Mouse (Mus musculus) ES-E14 (cell line): Measurements from ENCODE around the gene Vps8. TPM values are rescaled to one million over a fixed set of nuclear protein-coding genes. Genes with fewer than 3 reads are reported as not detected.
A peak's percentile ranks its signal among the peaks of the same experiment; 100 is the strongest.

Source experiments
- DNase-seq: peaks from one replicate; pipeline ENCODE4 v3.0.0-alpha.2; 2013; ENCODE audit warnings: low read depth, low spot score
- H3K27ac ChIP-seq: 2 replicates; pipeline ENCODE4 v1.5.1; 2012; ENCODE audit warnings: low read depth, mild to moderate bottlenecking, low read length, moderate library complexity, mixed read lengths; ENCODE audit not compliant: poor library complexity, insufficient read depth, severe bottlenecking
- H3K36me3 ChIP-seq: 2 replicates; pipeline ENCODE4 v1.6.1; 2012; ENCODE audit warnings: mild to moderate bottlenecking, low read length, moderate library complexity, mixed read lengths; ENCODE audit not compliant: control insufficient read depth, poor library complexity, insufficient read depth, severe bottlenecking
- H3K4me1 ChIP-seq, 2 experiments: fragments of 150-350 bp in 1 of 2; sonication (generic) in 1 of 2; 2 replicates each; pipeline ENCODE4 v1.6.1; 2012; ENCODE audit warnings: low read length in 2 of 2, mild to moderate bottlenecking in 1 of 2, mixed read lengths in 1 of 2; ENCODE audit not compliant: control insufficient read depth in 2 of 2, insufficient read depth in 2 of 2, poor library complexity in 1 of 2
- H3K4me3 ChIP-seq, 2 experiments: fragments of 150-350 bp in 1 of 2; sonication (generic) in 1 of 2; 2 replicates each; pipeline ENCODE4 v1.5.1; 2012; ENCODE audit warnings: low read length in 2 of 2, low read depth in 1 of 2, mild to moderate bottlenecking in 1 of 2, mixed read lengths in 1 of 2; ENCODE audit not compliant: insufficient read depth in 1 of 2, poor library complexity in 1 of 2, severe bottlenecking in 1 of 2
- H3K9ac ChIP-seq: 2 replicates; pipeline ENCODE4 v1.6.1; 2012; ENCODE audit warnings: low read depth, mild to moderate bottlenecking, low read length, mixed read lengths; ENCODE audit not compliant: poor library complexity, insufficient read depth, severe bottlenecking
- H3K9me3 ChIP-seq: fragments of 150-350 bp; sonication (generic); 2 replicates; pipeline ENCODE4 v1.6.1; 2012; ENCODE audit warnings: low read depth, mild to moderate bottlenecking, low read length; ENCODE audit not compliant: control insufficient read depth, insufficient read depth
- CHD2 ChIP-seq: IDR thresholded peaks from 2 replicates; pipeline ENCODE4 v1.6.1; 2014; ENCODE audit warnings: mild to moderate bottlenecking, low read depth, low read length, inconsistent platforms
- HCFC1 ChIP-seq: IDR thresholded peaks from 2 replicates; pipeline ENCODE4 v1.6.1; 2012; ENCODE audit warnings: low read length, inconsistent platforms, borderline replicate concordance; ENCODE audit not compliant: insufficient read depth
- MAFK ChIP-seq: IDR thresholded peaks from 2 replicates; pipeline ENCODE4 v1.6.1; 2014; ENCODE audit warnings: mild to moderate bottlenecking, low read depth, low read length, inconsistent platforms; ENCODE audit not compliant: insufficient read depth
- ZC3H11A ChIP-seq: IDR thresholded peaks from 2 replicates; pipeline ENCODE4 v1.6.1; 2012; ENCODE audit warnings: low read depth, mild to moderate bottlenecking, inconsistent platforms, low read length, borderline replicate concordance
- ZNF384 ChIP-seq: IDR thresholded peaks from 2 replicates; pipeline ENCODE4 v1.6.1; 2012; ENCODE audit warnings: low read depth, low read length, inconsistent platforms
- in situ Hi-C, 2 experiments: fragments of 600-800 bp; cut with MboI; formaldehyde crosslinking; loops; one replicate each; pipeline ENCODE4 v1.15.1; 2025; ENCODE audit warnings: low sequenced_read_pairs in 2 of 2, inconsistent platforms in 1 of 2; ENCODE audit not compliant: unreplicated experiment in 2 of 2
- total RNA-seq: library from RNA; depleted of rRNA; stranded (reverse); fragments of 300-350 nt; gene quantifications from 2 replicates; pipeline ENCODE4 v1.2.3, GENCODE M21; 2012

Vps8 gene
- total RNA-seq, 1 experiment, result 12.5 TPM

DNA sequence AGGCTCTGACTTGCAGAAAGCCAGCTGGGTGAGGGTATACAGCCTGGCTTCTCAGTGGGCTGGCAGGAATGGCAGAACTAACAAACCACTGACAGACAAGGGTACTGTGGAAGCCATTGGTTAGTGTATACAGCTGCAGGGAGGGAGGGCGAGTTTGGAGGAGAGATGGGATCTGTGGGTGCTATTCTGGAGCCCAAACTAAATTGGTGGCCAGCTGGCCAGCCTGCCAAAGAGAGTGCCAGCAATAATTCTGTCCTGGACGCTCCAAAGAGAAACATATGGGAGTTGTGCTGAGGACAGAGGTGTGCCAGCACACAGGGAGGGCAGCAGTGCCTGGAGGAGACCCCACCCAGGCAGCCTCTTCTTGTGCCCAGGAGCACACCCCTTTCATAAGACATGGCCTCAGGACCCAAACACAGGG is 220.7 kb downstream of the Vps8 start:
- no peaks in the 10 kb centered on the region for H3K36me3 ChIP-seq
- H3K4me3 ChIP-seq, result peak overlapping the region in 1 of 2 experiments; percentile 8; a peak in 1 of 4 replicates
- in situ Hi-C loops, result no loop called here
- no peak overlapping the region for H3K27ac ChIP-seq
- TF ChIP-seq CHD2, result no peak
- TF ChIP-seq MAFK, result no peak
- no peak for TF ChIP-seq HCFC1
- TF ChIP-seq ZC3H11A, result no peak
- TF ChIP-seq ZNF384, result no peak
- no peak for DNase-seq
- no peaks in the 10 kb centered on the region for H3K9me3 ChIP-seq
- no peak overlapping the region for H3K9ac ChIP-seq
- H3K4me1 ChIP-seq, result 0 out of 4 replicates have a peak, but pooled peaks cover 0 to 2% of the 10 kb centered on the region in 2 experiments

DNA sequence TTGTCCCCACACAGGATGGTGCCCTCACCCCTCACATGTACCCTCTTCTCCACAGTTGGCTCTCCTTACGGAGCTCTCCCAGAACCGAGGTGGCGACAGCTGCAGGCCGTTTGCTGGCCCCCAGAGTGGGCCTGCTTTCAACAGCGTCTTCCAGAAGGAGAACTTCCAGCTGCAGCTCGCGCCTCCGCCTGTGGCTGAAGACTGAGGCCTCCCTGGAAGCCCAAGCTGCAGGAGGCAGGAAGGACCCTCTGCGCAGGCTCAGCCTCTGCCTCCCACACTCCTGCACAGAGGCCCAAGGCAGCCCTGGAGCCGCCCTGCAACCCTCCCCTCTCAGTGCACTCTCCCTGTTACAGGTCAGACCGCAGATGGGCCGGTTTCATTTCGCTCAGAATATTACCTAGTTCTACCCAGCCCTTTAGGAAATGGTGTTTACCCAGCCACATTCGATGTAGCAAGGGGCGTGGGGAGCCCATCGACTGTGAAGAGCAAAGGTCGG is 221.2 kb downstream of the Vps8 start:
- H3K9ac ChIP-seq, result peak overlapping the region; percentile 44; the same call in 1 of the 2 replicates
- DNase-seq, result no peak

DNA sequence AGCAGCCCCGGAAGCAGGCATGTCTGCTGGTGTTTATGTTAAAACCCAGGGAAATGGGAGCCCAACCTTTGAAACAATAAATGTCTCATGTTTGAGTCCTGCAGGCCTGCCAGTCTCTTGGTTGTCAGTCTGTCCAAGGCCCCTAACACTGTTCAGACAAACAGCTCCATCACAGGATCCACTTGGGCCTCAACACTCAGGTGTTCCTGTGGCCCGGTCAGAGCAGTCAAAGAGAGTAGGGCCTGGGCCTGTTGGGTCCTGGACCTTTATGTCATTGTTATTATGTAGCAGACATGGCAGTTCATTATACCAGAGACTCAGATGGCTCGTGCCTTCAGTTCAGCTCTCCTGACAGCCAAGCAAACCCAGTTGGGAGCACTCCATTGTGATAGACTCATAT is 221.7 kb downstream of the Vps8 start:
- TF ChIP-seq CHD2, result no peak
- TF ChIP-seq MAFK, result no peak
- no peak for TF ChIP-seq HCFC1
- no peak for TF ChIP-seq ZC3H11A
- TF ChIP-seq ZNF384, result no peak
- Histone ChIP-seq H3K4me3 (no peak overlapping the region; a peak in 1 of 4 replicates), H3K9ac (peak overlapping the region; percentile 44; the same call in 1 of the 2 replicates), H3K9me3 (no peaks in the 10 kb centered on the region), H3K4me1 (0 out of 4 replicates have a peak, but pooled peaks cover 0 to 2% of the 10 kb centered on the region in 2 experiments), H3K36me3 (no peaks in the 10 kb centered on the region), H3K27ac (no peak overlapping the region)
- in situ Hi-C loops, result no loop called here
- DNase-seq, result no peak

More for the DNA sequence above, 221.2 kb downstream of the Vps8 start:
- Histone ChIP-seq H3K27ac (no peak overlapping the region), H3K4me3 (peak overlapping the region in 1 of 2 experiments; percentile 8; a peak in 1 of 4 replicates), H3K9me3 (no peaks in the 10 kb centered on the region), H3K4me1 (0 out of 4 replicates have a peak, but pooled peaks cover 0 to 2% of the 10 kb centered on the region in 2 experiments), H3K36me3 (no peaks in the 10 kb centered on the region)
- in situ Hi-C loops, result no loop called here
- TF ChIP-seq CHD2 (no peak), MAFK (no peak)

DNA sequence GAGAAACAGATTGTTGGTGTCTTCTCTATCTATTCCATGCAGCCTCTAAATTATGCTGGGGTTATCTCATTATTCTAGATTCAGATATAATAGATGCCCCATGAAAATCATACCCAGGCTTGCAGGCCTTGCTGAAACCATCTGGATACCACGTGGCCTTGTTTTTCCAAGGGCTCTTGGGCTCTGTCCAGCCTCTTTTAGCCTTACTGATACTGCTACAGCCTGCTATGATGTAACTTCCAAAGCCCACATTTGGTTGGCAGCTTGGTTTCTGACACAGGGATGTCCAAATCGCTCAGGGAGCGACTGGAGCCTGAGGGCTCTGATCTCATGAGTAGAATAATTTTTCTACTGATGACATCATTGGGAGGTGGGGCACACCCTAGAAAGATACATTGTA is 223.0 kb downstream of the Vps8 start:
- no peak overlapping the region for H3K27ac ChIP-seq
- no peak for TF ChIP-seq ZC3H11A
- TF ChIP-seq MAFK, result no peak
- no peak for TF ChIP-seq HCFC1
- no peak for TF ChIP-seq ZNF384
- no peak for TF ChIP-seq CHD2
- H3K9me3 ChIP-seq, result no peaks in the 10 kb centered on the region
- no peak for DNase-seq
- H3K9ac ChIP-seq, result no peak overlapping the region
- no peak overlapping the region for H3K4me3 ChIP-seq
- H3K4me1 ChIP-seq, result 0 out of 4 replicates have a peak, but pooled peaks cover 0 to 2% of the 10 kb centered on the region in 2 experiments
- in situ Hi-C loops, result no loop called here
- H3K36me3 ChIP-seq, result no peaks in the 10 kb centered on the region

DNA sequence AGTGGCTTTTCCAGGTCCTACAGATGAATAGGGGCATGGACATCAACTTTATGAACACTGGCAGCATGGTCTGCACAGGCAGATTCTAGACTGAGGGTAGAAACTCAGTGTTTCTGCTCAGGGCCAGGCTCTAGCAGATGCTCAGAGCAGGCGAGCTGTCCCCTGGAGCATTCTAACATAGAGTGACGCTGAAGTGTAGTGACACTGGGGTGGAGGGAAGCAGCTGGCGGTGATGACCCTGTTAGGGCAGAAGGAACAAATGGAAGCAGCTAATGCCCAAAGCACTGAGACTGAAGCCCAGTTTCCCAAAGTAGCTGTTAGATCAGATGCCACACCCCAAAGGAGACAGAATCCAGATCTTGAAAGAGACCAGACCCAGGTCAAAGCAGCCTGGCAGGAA is 223.6 kb downstream of the Vps8 start:
- Histone ChIP-seq H3K36me3 (no peaks in the 10 kb centered on the region), H3K4me1 (0 out of 4 replicates have a peak, but pooled peaks cover 0 to 2% of the 10 kb centered on the region in 2 experiments), H3K9me3 (no peaks in the 10 kb centered on the region), H3K27ac (no peak overlapping the region), H3K4me3 (no peak overlapping the region), H3K9ac (no peak overlapping the region)
- in situ Hi-C loops, result no loop called here
- DNase-seq, result no peak
- TF ChIP-seq HCFC1 (no peak), ZC3H11A (no peak), CHD2 (no peak), MAFK (no peak), ZNF384 (no peak)
